Mouse (Mus musculus): ENCODE data around the gene Rev3l. TPM values are rescaled to one million over a fixed set of nuclear protein-coding genes. Genes with fewer than 3 reads are reported as not detected.
"Not testable (repeated sequence)": the region's sequence is repeated elsewhere in the genome, so short reads cannot be mapped to it uniquely, and the experiment has no call there.

Gene Rev3l
- polyA plus RNA-seq, 3 experiments from 2014 or later, result 10.9 to 17.8 (median 14.3) TPM

DNA sequence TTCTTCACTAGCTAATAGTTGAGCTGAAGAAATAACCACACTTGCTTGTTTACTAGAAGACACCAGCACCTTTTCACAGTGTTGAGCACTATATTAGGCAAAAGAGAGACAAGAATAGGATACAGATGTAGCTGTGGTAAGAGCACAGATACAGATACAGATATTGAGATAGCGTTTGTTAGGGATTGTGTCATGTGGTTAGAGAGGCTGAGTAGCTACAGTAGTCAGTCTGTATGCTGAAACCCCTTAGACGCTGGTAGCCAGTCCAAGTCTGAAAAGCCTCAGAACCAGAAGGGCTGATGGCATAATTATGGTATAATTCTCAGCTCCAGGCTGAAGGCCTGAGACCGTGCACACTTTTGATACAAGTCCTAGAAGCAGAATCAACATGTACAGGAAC is 53.3 kb downstream of the Rev3l start:
- ATAC-seq, result no peak

DNA sequence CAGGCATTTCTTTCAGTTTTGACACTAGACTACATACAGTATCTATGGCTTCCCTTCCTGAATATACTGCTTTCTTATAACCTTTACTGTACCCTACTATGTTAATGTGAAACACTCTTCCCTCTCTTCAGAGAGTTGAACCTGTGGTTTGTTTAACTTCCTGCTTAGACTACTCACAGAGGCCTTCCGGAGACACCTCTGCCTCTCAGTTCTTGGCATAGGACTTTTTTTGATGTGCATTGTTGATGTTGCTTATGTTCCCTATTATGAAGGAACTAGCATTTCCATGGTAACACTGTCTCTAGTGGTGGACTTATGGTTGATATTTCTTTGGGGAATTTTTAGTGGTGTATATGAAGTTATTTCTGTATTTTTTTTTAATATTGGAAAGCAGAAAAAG is 61.4 kb downstream of the Rev3l start:
- peak; percentile 92 for ATAC-seq

DNA sequence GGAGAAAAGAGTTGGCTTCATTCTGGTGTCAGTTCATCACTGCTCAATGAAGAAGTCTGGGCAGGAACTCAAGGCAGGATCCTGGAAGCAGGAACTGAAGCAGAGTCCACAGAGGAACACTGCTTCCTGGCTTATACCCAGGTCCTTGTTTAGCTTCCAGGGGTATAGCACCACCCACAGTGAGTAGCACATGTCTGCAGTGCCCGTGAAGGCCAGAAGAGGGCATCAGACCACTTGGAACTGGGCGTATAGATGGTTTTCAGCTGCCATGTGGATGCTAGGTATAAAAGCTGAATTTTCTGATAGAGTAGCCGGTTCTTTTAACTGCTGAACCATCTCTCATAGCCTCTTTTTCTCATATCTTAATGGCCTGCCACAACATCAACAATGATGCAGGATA is 79.6 kb downstream of the Rev3l start:
- ATAC-seq, result peak; percentile 64

DNA sequence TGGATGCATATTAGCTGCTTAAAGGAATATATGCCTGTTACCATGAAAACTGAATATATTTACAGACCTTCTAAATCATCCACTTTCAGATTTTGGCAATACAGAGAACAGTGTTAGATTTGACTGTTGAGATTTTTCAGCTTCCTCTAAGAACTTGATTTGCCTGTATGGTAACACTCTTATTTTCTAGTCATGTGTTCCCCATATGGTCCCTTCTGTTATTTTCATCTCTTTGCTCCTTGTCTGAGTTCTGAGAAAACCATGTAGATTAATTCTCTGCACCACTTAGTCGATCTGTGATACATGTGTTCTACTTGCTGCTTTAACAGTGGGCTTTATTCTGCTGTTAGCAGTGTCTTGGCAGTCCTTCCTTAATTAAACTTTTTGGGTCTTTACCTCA is 110.7 kb downstream of the Rev3l start:
- no peak for ATAC-seq

DNA sequence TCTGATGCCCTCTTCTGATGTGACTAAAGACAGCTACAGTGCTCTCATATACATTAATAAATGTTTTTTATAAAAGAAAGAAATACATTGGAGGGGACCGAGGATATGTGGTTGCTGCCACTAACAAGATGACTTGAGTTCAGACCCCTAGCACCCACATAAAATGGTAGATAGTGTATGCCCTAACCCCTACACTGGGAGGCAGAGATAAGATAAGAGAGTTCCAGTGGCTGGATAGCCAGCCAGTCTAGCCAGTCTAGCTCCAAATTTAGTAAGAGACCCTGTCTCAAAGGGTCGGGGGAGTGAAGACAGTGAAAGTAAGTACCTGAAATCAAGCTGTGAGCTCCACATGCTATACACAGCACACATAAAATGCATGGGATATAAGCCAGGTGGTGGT is 133.6 kb downstream of the Rev3l start:
- ATAC-seq, result no peak

DNA sequence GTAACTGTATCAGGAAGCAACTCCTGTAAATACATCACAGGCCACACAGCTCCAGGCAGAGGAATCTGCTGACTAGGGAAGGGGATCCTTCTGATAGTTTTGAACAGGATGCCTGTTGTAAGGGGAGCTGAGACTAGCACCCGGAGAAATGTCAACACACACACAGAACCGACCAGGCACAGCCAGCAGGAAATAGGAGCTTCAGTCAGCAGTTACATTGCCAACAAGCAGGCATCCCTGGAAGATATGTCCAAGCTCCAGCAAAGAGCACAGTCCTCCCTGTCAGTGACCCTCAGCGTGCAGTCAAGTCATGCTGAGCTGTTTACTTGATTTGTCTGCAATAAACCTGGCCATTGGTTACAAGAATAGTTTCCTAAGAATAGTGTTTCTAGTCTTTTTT is 156.7 kb downstream of the Rev3l start:
- no peak for ATAC-seq

DNA sequence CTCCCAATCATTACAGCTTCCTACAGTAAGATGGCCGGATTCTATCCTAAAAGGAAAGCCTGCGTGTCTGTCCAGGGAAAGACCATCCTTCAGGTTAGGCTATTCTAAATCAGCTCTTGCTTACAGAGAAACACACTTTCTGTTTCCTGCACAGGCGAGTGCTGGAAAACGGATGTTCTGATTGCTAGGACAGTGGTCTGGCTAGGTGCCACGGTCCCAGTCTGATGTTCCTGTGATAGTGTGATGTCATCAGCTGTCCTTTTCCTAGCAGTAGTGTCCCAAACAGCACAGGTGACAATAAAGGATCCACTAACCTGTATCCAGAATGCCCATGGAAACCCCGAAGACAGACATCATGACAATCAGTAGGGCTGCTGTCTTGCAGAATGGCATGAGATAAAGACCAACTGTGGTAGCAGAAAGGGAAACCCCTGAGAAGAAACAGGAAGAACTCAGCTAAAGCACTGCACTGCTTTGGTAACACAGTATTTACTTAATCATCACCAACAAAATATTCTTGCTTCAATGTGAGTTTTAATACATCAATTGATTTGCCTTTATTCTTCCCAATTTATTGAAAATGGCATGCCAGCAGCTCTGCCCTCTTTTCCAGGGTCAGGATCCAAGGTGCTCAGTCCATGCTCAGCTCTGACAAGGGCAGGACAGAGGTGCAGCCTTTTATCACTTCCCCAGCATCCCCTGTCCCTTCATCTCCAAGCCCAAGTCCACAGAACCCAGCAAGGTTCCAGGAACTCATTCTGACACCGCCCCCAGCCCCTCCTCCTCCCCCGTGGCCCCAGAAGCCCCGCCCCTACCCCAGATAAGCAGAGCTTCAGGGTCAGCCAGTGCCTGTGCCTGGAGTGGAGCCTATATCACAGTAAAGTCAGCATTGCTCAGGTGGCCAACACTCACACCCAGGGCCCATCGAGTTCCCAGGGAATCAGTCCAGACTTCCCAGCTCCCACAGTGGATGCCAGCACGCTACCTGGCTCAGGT is 162.1 kb downstream of the Rev3l start:
- ATAC-seq, result no peak

DNA sequence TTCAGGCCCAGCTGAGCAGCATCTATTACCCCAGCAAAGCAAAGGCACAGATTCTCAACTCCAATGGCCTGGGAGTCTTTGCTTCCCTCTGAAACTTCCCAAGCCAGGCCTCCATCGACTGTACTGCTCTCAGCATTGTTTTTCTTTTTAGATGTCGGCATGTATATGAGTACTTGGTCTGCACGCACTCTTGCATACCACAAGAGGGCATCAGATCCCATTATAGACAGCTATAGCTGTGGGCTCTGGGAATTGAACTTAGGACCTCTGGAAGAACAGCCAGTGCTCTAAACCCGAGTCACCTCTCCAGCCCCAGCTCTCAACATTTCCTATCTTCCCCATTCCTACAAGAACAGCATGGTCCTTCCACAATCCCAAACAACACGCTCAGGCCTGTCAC is 164.6 kb downstream of the Rev3l start:
- ATAC-seq, result no peak

DNA sequence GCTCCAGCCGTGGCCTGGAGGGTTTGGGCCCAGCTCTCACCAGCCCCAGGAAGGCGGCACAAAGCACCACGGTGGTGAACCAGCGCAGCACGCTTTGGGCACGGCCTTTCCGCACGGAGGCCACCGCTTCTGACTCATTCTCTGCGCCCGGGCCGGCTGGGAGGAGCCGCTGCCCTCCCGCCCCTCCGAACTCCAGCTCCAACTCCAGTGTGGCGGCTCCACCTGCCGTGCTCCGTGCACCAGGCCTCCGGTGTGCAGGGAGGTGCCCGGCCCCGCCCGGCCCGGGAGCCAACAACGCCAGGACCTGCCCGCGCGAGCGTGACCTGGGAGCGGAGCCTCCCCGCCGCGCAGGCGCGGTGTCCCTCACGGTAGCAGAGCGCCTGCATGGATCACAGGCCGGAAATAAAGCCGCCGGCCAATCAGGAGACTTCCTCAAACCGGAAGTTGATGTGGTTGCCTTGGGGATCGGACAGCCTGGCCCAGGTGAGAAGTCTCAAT is 167.0 kb downstream of the Rev3l start, which contains the start of gene Mfsd4b4:
TSS of gene Mfsd4b4 (minus strand) at position 365 of the 498 bp plus-strand sequence.
- ATAC-seq, result peak; percentile 94

DNA sequence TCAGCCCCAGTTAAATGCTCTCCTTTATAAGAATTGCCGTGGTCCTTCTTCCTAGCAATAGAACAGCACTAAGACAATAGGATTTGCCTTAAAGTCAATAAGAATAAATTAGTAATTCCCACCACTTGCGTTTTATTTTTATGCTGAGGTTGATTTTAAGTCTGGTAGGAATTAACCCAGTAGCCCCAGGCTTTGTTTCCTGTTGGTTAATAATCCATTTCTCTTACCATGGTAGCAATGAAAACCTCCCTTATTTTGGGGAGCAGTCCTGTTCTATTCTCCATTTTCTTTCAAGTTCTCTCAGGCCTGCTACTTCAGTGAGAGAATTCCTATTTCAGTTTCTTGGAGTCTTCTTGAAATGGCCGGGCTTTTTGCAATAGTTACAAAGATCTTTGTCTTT is 172.3 kb downstream of the Rev3l start:
- no peak for ATAC-seq

DNA sequence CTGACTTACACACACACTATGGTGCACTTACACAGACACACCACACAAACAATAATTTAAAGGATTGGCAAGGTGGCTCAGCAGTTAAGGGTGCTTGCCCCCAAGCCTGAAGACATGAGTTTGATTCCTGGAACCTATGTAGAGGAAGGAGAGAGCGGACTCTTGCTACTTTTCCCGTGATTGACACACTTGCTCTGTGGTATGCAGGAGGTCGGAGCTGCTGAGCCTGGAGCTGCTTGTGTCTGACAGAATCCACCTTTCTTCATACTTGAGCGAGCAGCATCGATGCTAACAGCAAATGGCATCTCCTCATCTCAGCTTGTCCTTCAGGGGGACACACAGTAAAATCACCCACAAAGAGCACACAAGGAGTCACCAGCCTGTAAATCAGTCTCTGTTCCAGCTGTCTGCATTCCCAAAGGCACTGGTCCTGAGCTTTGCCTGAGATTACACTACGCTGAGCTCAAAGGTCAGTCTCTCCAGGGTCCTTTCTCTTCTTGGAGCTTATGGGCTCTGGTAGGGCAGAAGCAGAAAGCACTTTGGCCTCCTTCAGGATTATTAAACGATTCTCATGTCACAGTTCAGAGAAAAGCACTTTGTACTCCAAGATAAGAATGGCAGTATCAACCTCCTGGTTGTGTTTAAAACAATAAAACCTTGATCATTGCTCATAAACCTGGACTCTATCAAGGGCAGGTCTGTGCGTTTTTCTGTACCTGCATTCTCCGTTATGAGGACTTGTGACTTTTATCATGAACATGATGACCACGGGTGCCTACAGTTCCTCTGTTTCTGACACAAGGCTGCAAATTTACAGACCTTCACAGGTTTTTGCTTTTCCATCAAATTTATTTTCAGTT is 175.1 kb downstream of the Rev3l start:
- ATAC-seq, result no peak

DNA sequence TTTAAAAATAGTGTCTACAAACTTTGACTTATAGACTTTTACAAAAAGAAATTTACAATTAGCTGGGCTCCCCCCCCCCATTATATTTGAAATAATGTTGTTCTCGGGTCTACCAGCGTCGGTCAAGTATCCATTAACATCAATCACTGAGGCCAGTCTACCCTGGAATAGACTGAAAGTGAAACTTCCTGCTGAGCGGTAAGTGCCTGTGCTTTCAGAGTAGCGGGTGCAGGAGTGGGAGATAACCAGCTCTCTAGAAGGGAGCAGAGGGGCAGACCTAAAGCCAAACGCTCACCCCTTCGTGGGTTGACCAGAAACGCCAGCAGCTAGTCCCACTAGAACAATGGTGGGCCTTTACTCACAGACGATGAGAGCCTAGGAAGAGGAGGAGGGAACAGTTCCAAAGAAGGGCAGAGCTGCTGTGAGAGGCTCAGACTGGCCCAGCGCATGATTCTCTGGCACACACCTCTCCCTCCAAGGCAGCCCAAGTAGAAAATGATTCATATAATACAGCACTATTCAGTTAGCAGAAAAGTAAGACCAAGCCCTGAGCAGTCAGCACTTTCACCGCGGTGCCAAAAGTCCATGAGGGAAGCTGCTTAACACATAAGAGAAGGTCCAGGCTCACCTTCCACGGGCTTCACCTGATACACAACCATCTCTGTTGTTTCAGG is 177.0 kb downstream of the Rev3l start:
- peak; percentile 78 for ATAC-seq

DNA sequence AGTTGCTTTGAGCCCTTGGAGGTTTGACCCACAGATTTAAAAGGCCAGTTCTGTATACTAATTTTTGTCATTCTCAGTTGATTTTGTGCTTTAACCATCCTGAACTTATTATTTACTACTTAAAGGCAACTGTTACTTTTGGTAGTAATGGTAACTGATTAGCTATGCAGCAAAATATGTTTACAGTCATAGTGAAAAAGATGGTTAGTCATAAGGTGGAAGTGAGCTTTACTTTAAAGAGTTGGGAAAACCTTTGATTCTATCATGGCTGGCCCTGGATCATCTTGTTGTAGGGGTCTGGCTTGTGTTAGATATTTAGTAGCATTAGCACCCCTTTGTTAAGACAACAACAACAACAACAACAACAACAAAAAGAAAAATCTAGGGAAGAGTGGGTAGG is 180.7 kb downstream of the Rev3l start:
- no peak for ATAC-seq

DNA sequence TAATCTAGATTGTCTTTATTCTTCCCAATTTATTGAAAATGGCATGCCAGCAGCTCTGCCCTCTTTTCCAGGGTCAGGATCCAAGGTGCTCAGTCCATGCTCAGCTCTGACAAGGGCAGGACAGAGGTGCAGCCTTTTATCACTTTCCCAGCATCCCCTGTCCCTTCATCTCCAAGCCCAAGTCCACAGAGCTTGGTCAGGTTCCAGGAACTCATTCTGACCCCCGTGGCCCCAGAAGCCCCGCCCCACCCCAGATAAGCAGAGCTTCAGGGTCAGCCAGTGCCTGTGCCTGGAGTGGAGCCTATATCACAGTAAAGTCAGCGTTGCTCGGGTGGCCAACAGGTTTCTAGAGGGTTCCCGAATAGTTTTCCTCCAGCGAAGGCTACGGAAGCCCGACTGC is 192.6 kb downstream of the Rev3l start:
- not testable (repeated sequence) for ATAC-seq

Other genes with a start within 250 kb of the Rev3l start
- 10 to 100 TPM; 29.5 to 48.1 (median 47.8) TPM for gene Traf3ip2, start 119.2 kb upstream of the Rev3l start, polyA plus RNA-seq (2017; shearing (Covaris generic))
- gene Mfsd4b4, start 167.1 kb downstream of the Rev3l start, polyA plus RNA-seq (2017; shearing (Covaris generic)), result 1 to 10 TPM in 2 of 3 experiments, under 1 TPM in 1; 0.87 to 3.0 (median 2.2) TPM
- gene Mfsd4b2, start 194.8 kb downstream of the Rev3l start, polyA plus RNA-seq (2017; shearing (Covaris generic)), result not detected
- gene Mfsd4b3, start 228.0 kb downstream of the Rev3l start, polyA plus RNA-seq (2017; shearing (Covaris generic)), result not detected